Mouse (Mus musculus): ENCODE measurements around the gene Clip2. TPM values are rescaled to one million over a fixed set of nuclear protein-coding genes. Genes with fewer than 3 reads are reported as not detected.

The Clip2 gene
- polyA plus RNA-seq, 1 experiment from 2014 or later, result 3.8 TPM

DNA sequence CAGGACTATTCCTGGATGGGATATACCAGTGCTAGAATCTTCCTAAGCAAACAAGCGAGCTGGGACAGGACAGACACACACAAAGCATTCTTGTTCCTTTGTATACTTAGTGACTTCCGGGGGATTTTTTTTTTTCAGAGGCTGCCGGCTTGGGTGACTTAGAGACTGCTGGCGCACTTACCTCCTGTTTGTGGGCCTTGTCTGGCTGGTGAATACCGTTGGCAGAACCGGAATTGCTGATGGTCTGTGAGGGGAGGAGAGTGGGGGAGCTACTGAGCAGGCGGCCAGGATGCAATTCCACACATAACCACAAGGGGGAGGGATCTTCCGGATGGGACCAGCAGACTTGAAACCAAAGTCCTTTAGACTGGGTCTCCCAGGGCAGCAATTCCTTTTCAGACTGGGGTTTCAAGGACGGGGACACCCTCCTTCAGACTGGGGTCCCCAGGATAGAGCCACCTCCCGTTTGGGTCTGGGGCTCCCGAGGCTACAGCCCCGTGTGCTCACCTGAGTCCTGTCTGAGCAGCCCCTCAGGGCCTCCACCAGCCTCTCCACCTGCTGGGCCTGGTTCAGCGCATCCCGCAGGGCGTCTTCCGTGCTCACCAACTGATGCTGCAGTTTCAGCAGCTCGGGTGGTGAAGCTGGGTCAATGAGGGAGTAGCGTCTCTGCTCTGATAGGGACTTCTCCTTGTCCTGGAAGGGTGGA lies 60.4 kb downstream of the Clip2 start:
- 23% methylated on average over 18 of the region's 18 CpGs for WGBS
- Histone ChIP-seq H3K4me3 (ENCODE audit: low read length) (no peak overlapping the region), H3K27ac (ENCODE audit: low read length) (peak overlapping the region; percentile 50; the same call in 1 of the 2 replicates), H3K9me3 (ENCODE audit: control insufficient read depth, low read length) (no peaks in the 10 kb centered on the region), H3K4me2 (ENCODE audit: low read depth, low read length) (no peak overlapping the region), H3K27me3 (replicated peaks; ENCODE audit: control insufficient read depth, insufficient read depth, low read length) (no peaks in the 10 kb centered on the region), H3K9ac (ENCODE audit: low read depth, low read length) (peak overlapping the region; percentile 32), H3K4me1 (ENCODE audit: control insufficient read depth, insufficient read depth, low read length) (peaks cover 3% of the 10 kb centered on the region), H3K36me3 (ENCODE audit: control insufficient read depth, insufficient read depth, low read length) (peaks cover 17% of the 10 kb centered on the region)
- peak; percentile 14; the same call in 1 of the 2 replicates for ATAC-seq

DNA sequence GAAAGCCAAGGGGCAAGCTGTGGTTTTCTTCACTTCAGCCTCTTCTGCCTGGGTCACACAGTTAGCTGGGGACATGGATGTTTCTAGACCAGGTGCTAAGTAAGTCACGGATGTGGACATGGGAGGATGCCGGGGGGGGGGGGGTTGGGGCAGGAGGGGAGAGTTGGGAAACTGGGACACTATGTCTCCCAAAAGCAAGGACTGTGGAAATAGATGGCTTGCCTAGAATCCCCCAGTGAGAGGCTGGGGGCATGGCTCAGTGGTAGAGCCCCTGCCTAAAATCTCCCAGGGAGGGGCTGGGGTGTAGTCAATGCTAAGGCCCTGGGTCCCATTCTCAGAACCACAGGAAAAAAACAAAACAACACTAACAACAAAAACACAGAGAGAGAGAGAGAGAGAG lies 61.0 kb downstream of the Clip2 start:
- Histone ChIP-seq H3K9ac (ENCODE audit: low read depth, low read length) (no peak overlapping the region), H3K4me3 (ENCODE audit: low read length) (no peak overlapping the region), H3K27ac (ENCODE audit: low read length) (no peak overlapping the region), H3K9me3 (ENCODE audit: control insufficient read depth, low read length) (no peaks in the 10 kb centered on the region), H3K36me3 (ENCODE audit: control insufficient read depth, insufficient read depth, low read length) (peaks cover 14% of the 10 kb centered on the region), H3K27me3 (replicated peaks; ENCODE audit: control insufficient read depth, insufficient read depth, low read length) (no peaks in the 10 kb centered on the region), H3K4me2 (ENCODE audit: low read depth, low read length) (no peak overlapping the region), H3K4me1 (ENCODE audit: control insufficient read depth, insufficient read depth, low read length) (peaks cover 3% of the 10 kb centered on the region)
- WGBS, result 97% methylated on average over 2 of the region's 2 CpGs
- ATAC-seq, result no peak

DNA sequence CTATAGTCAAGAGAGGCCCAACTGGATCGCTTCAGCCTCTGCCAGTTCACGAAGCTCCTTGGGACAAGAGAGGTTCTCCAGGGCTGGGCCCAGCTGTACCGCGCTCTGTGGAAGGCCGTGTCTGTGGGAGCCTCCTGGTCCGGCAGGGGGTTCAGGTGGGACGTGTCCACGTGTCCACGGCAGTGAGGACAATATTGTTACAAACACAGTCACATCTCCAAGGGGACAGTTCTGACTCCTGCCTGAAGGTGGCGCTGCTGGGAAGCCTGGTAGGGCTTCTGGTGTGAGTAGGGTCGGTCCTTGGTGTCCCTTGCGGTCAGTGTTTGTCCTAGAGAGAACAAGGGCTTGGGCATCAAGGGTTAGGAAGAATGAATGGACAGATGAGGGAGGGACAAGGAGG lies 61.8 kb downstream of the Clip2 start:
- no peak overlapping the region for H3K27ac ChIP-seq (ENCODE audit: low read length)
- no peak overlapping the region for H3K4me2 ChIP-seq (ENCODE audit: low read depth, low read length)
- H3K4me3 ChIP-seq (ENCODE audit: low read length), result no peak overlapping the region
- no peak for ATAC-seq
- WGBS, result 88% methylated on average over 12 of the region's 12 CpGs
- H3K4me1 ChIP-seq (ENCODE audit: control insufficient read depth, insufficient read depth, low read length), result peaks cover 3% of the 10 kb centered on the region
- no peak overlapping the region for H3K9ac ChIP-seq (ENCODE audit: low read depth, low read length)
- no peaks in the 10 kb centered on the region for H3K9me3 ChIP-seq (ENCODE audit: control insufficient read depth, low read length)
- H3K36me3 ChIP-seq (ENCODE audit: control insufficient read depth, insufficient read depth, low read length), result peaks cover 14% of the 10 kb centered on the region
- H3K27me3 ChIP-seq (replicated peaks; ENCODE audit: control insufficient read depth, insufficient read depth, low read length), result no peaks in the 10 kb centered on the region

DNA sequence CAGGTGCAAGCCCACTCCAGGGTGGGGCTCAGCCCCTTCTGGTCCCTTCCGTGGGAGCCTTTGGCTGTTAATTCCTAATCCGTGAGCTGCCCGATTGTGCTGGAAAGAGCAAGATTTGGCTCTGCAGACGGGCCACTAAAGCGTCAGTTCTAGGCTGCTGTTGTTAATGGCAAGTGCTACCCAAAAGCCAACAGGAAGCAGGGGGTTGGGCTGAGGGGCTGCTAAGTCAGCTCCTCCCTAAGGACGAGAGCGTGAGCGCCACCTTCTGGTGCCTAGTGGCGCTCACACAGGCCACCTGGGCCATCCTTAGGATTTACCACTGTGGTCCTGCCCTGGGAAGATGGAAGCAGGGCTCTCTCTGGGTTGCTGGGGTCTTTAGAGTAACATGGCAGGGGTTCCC lies 62.7 kb downstream of the Clip2 start:
- Histone ChIP-seq H3K36me3 (ENCODE audit: control insufficient read depth, insufficient read depth, low read length) (peaks cover 14% of the 10 kb centered on the region), H3K9ac (ENCODE audit: low read depth, low read length) (no peak overlapping the region), H3K4me2 (ENCODE audit: low read depth, low read length) (no peak overlapping the region), H3K4me3 (ENCODE audit: low read length) (no peak overlapping the region), H3K27me3 (replicated peaks; ENCODE audit: control insufficient read depth, insufficient read depth, low read length) (no peaks in the 10 kb centered on the region), H3K9me3 (ENCODE audit: control insufficient read depth, low read length) (no peaks in the 10 kb centered on the region), H3K27ac (ENCODE audit: low read length) (no peak overlapping the region), H3K4me1 (ENCODE audit: control insufficient read depth, insufficient read depth, low read length) (peaks cover 3% of the 10 kb centered on the region)
- 42% methylated on average over 9 of the region's 9 CpGs for WGBS
- no peak for ATAC-seq

DNA sequence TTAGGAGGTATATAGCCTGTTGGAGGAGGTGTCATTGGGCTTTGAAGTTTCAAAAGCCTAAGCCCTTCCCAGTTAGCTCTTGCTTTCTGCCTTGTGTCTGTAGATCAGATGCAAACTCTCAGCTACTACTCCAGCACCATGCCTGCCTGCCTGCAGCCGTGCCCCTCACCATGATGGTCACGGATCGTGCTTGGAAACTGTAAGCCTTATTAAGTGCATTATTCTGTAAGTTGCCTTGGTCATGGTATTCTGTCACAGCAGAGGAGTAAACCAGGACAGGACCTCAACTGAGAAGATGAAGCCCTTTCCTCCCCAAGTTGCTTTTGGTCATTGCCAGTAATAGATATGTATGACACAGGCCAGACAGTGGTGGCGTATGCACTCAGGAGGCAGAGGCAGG lies 63.6 kb downstream of the Clip2 start:
- Histone ChIP-seq H3K4me1 (ENCODE audit: control insufficient read depth, insufficient read depth, low read length) (peaks cover 3% of the 10 kb centered on the region), H3K27ac (ENCODE audit: low read length) (no peak overlapping the region), H3K36me3 (ENCODE audit: control insufficient read depth, insufficient read depth, low read length) (peaks cover 14% of the 10 kb centered on the region), H3K9ac (ENCODE audit: low read depth, low read length) (no peak overlapping the region), H3K4me2 (ENCODE audit: low read depth, low read length) (no peak overlapping the region), H3K4me3 (ENCODE audit: low read length) (no peak overlapping the region), H3K27me3 (replicated peaks; ENCODE audit: control insufficient read depth, insufficient read depth, low read length) (no peaks in the 10 kb centered on the region), H3K9me3 (ENCODE audit: control insufficient read depth, low read length) (no peaks in the 10 kb centered on the region)
- WGBS, result 91% methylated on average over 4 of the region's 4 CpGs
- no peak for ATAC-seq

DNA sequence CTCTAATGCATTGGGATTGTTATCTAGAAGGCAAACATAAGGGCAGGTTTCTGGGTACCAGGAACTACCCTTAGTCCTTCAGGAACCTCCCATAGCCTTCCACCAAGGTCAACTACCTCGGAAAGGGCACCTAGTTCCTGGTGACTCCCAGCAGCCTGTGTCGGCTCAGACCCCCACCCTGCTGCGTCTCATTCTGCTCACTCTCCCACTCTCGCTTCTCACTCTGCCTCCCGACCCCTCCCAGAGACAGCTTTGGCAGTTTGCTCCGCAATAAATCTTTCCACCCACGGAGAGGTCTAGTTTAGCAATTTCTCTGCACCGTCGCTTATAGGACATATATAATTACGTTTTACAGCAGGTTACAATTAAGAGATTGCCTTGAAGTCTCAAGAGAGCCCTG lies 64.2 kb downstream of the Clip2 start:
- no peak for ATAC-seq
- Histone ChIP-seq H3K4me1 (ENCODE audit: control insufficient read depth, insufficient read depth, low read length) (peaks cover 3% of the 10 kb centered on the region), H3K27me3 (replicated peaks; ENCODE audit: control insufficient read depth, insufficient read depth, low read length) (no peaks in the 10 kb centered on the region), H3K36me3 (ENCODE audit: control insufficient read depth, insufficient read depth, low read length) (peaks cover 11% of the 10 kb centered on the region), H3K4me3 (ENCODE audit: low read length) (no peak overlapping the region), H3K4me2 (ENCODE audit: low read depth, low read length) (no peak overlapping the region), H3K9me3 (ENCODE audit: control insufficient read depth, low read length) (no peaks in the 10 kb centered on the region), H3K9ac (ENCODE audit: low read depth, low read length) (no peak overlapping the region), H3K27ac (ENCODE audit: low read length) (no peak overlapping the region; the same call in 1 of the 2 replicates)
- WGBS, result 48% methylated on average over 10 of the region's 10 CpGs

DNA sequence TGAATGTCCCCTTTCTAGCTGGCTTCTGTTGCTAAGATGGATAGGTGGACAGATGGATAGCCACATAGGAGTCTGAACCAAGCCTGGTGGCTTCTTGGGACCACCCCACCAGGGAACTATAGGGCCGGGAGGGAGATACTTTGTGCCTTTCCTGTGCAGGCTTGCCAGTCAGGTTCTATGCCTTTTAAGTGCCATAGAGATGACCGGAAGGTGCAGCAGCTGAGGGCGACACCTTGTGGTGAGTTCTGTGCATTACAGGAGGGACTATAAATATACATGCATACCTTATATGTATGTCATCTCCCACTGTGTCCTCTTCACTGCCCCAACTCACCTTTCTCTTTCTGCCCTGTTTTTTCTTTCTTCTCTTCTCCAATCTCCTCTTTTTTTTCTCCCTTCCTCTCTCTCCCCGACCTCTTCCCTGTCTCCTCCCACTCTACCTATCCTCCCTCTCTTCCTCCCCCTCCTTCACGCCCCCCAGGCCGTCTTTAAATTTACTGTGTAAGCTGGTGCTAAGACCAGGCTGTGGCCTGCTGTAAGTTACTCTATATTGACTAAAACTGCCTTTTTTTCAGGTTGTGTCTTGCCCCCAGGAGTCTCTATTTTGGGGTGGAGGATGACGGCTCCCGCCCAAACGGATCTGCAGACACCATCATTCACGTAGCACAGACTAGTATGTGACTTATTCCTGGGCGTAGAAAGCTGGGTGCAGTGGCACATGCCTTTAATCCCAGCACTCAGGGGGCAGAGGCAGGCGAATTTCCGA lies 66.2 kb downstream of the Clip2 start:
- Histone ChIP-seq H3K4me2 (ENCODE audit: low read depth, low read length) (no peak overlapping the region), H3K27ac (ENCODE audit: low read length) (no peak overlapping the region), H3K9ac (ENCODE audit: low read depth, low read length) (no peak overlapping the region), H3K27me3 (replicated peaks; ENCODE audit: control insufficient read depth, insufficient read depth, low read length) (no peaks in the 10 kb centered on the region), H3K4me1 (ENCODE audit: control insufficient read depth, insufficient read depth, low read length) (no peaks in the 10 kb centered on the region), H3K36me3 (ENCODE audit: control insufficient read depth, insufficient read depth, low read length) (peaks cover 9% of the 10 kb centered on the region), H3K9me3 (ENCODE audit: control insufficient read depth, low read length) (no peaks in the 10 kb centered on the region), H3K4me3 (ENCODE audit: low read length) (no peak overlapping the region)
- WGBS, result 62% methylated on average over 13 of the region's 13 CpGs
- peak; percentile 79 for ATAC-seq

DNA sequence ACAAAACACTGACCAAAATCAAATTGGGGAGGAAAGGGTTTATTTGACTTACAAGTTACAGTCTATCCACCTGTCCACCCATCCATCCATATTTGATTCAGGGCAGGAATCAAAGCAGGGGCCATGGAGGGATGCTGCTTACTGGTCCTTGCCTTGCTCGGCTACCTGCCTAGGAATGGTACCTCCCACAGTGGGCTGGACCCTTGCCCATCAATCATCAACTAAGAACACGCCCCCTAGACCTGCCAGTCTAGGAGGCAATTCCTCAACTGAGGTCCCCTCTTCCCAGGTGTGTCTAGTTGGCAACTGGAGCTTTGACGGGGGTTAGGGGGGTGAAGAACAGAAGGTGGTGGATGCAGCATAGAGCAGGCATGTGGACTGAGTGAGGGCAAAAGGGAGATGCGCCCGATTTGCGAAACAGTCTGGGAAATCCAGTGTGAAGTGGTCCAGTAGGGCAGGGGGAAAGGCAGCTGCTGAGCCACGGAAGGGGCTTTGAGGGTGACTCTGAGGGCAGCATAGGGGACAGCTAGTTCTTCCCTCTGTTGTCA lies 67.0 kb downstream of the Clip2 start:
- Histone ChIP-seq H3K36me3 (ENCODE audit: control insufficient read depth, insufficient read depth, low read length) (peaks cover 2% of the 10 kb centered on the region), H3K27me3 (replicated peaks; ENCODE audit: control insufficient read depth, insufficient read depth, low read length) (no peaks in the 10 kb centered on the region), H3K4me3 (ENCODE audit: low read length) (no peak overlapping the region), H3K4me1 (ENCODE audit: control insufficient read depth, insufficient read depth, low read length) (no peaks in the 10 kb centered on the region), H3K9me3 (ENCODE audit: control insufficient read depth, low read length) (no peaks in the 10 kb centered on the region), H3K9ac (ENCODE audit: low read depth, low read length) (no peak overlapping the region), H3K4me2 (ENCODE audit: low read depth, low read length) (no peak overlapping the region), H3K27ac (ENCODE audit: low read length) (no peak overlapping the region)
- WGBS, result 77% methylated on average over 7 of the region's 7 CpGs
- no peak for ATAC-seq

DNA sequence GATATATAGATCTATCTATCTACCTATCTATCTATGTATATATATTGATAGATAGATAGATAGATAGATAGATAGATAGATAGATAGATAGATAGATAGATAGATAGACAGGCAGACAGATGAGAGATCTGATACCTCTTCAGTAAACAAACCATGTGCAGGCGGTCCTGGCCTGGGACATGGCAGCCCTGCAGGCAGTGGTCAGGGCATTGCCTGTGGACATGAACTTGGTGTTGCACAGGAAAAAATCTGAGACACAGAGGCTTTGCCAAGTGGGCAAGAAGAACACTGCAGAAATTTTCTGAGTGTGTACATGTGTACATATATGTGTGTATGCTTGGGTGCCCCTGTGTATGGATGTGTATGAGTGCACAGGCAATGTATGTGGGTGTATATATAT lies 68.9 kb downstream of the Clip2 start:
- Histone ChIP-seq H3K27me3 (replicated peaks; ENCODE audit: control insufficient read depth, insufficient read depth, low read length) (no peaks in the 10 kb centered on the region), H3K4me3 (ENCODE audit: low read length) (no peak overlapping the region), H3K4me1 (ENCODE audit: control insufficient read depth, insufficient read depth, low read length) (no peaks in the 10 kb centered on the region), H3K36me3 (ENCODE audit: control insufficient read depth, insufficient read depth, low read length) (no peaks in the 10 kb centered on the region), H3K9ac (ENCODE audit: low read depth, low read length) (no peak overlapping the region), H3K27ac (ENCODE audit: low read length) (no peak overlapping the region), H3K9me3 (ENCODE audit: control insufficient read depth, low read length) (no peaks in the 10 kb centered on the region), H3K4me2 (ENCODE audit: low read depth, low read length) (no peak overlapping the region)
- WGBS, result 63% methylated on average over 1 of the region's 1 CpGs
- no peak for ATAC-seq

All from intestine, embryonic 16.5 days (tissue).